Mouse (Mus musculus): ENCODE measurements around the gene Skap1. TPM values are rescaled to one million over a fixed set of nuclear protein-coding genes. Genes with fewer than 3 reads are reported as not detected.

Gene Skap1
- polyA plus RNA-seq, 1 experiment: 3.0 TPM

GRCm38 (mm10) chr11:96578551-96579283 lies 114.3 kb downstream of the Skap1 start:
- TF ChIP-seq POLR2A (IDR thresholded peaks at IDR 0.05; ENCODE audit: extremely low read depth, insufficient read depth, low read length): no peak
- no peak for TF ChIP-seq CTCF (IDR thresholded peaks at IDR 0.05; ENCODE audit: extremely low read depth, insufficient read depth, low read length)
- no peaks in the 10 kb centered on the region for H3K4me1 ChIP-seq (ENCODE audit: control insufficient read depth, insufficient read depth, low read length)

GRCm38 (mm10) chr11:96581604-96582384 lies 117.4 kb downstream of the Skap1 start:
- no peaks in the 10 kb centered on the region for H3K4me1 ChIP-seq (ENCODE audit: control insufficient read depth, insufficient read depth, low read length)
- no peak for TF ChIP-seq POLR2A (IDR thresholded peaks at IDR 0.05; ENCODE audit: extremely low read depth, insufficient read depth, low read length)
- peak; percentile 37 for TF ChIP-seq CTCF (IDR thresholded peaks at IDR 0.05; ENCODE audit: extremely low read depth, insufficient read depth, low read length)
- H3K27ac ChIP-seq (ENCODE audit: insufficient read depth, low read length): no peak overlapping the region
- no peak overlapping the region for H3K4me3 ChIP-seq (ENCODE audit: insufficient read depth, low read length)

More at GRCm38 (mm10) chr11:96578551-96579283, 114.3 kb downstream of the Skap1 start:
- no peak overlapping the region for H3K4me3 ChIP-seq (ENCODE audit: insufficient read depth, low read length)
- no peak overlapping the region for H3K27ac ChIP-seq (ENCODE audit: insufficient read depth, low read length)

- Histone ChIP-seq H3K4me3 (ENCODE audit: insufficient read depth, low read length) (no peak overlapping the region), H3K27ac (ENCODE audit: insufficient read depth, low read length) (no peak overlapping the region), H3K4me1 (ENCODE audit: control insufficient read depth, insufficient read depth, low read length) (no peaks in the 10 kb centered on the region)
- TF ChIP-seq CTCF (IDR thresholded peaks at IDR 0.05; ENCODE audit: extremely low read depth, insufficient read depth, low read length) (no peak), POLR2A (IDR thresholded peaks at IDR 0.05; ENCODE audit: extremely low read depth, insufficient read depth, low read length) (no peak)
Measured at GRCm38 (mm10) chr11:96582595-96582994, 118.2 kb downstream of the Skap1 start.

GRCm38 (mm10) chr11:96589828-96590227 lies 125.4 kb downstream of the Skap1 start:
- Histone ChIP-seq H3K27ac (ENCODE audit: insufficient read depth, low read length) (no peak overlapping the region), H3K4me3 (ENCODE audit: insufficient read depth, low read length) (no peak overlapping the region), H3K4me1 (ENCODE audit: control insufficient read depth, insufficient read depth, low read length) (no peaks in the 10 kb centered on the region)
- no peak for TF ChIP-seq POLR2A (IDR thresholded peaks at IDR 0.05; ENCODE audit: extremely low read depth, insufficient read depth, low read length)
- no peak for TF ChIP-seq CTCF (IDR thresholded peaks at IDR 0.05; ENCODE audit: extremely low read depth, insufficient read depth, low read length)

GRCm38 (mm10) chr11:96595890-96596289 lies 131.5 kb downstream of the Skap1 start:
- no peaks in the 10 kb centered on the region for H3K4me1 ChIP-seq (ENCODE audit: control insufficient read depth, insufficient read depth, low read length)
- H3K27ac ChIP-seq (ENCODE audit: insufficient read depth, low read length): no peak overlapping the region
- no peak for TF ChIP-seq POLR2A (IDR thresholded peaks at IDR 0.05; ENCODE audit: extremely low read depth, insufficient read depth, low read length)
- no peak for TF ChIP-seq CTCF (IDR thresholded peaks at IDR 0.05; ENCODE audit: extremely low read depth, insufficient read depth, low read length)
- no peak overlapping the region for H3K4me3 ChIP-seq (ENCODE audit: insufficient read depth, low read length)

GRCm38 (mm10) chr11:96596301-96596700 lies 131.9 kb downstream of the Skap1 start:
- no peak for TF ChIP-seq POLR2A (IDR thresholded peaks at IDR 0.05; ENCODE audit: extremely low read depth, insufficient read depth, low read length)
- no peak for TF ChIP-seq CTCF (IDR thresholded peaks at IDR 0.05; ENCODE audit: extremely low read depth, insufficient read depth, low read length)
- Histone ChIP-seq H3K27ac (ENCODE audit: insufficient read depth, low read length) (no peak overlapping the region), H3K4me1 (ENCODE audit: control insufficient read depth, insufficient read depth, low read length) (no peaks in the 10 kb centered on the region), H3K4me3 (ENCODE audit: insufficient read depth, low read length) (no peak overlapping the region)

- Histone ChIP-seq H3K27ac (ENCODE audit: insufficient read depth, low read length) (no peak overlapping the region), H3K4me1 (ENCODE audit: control insufficient read depth, insufficient read depth, low read length) (no peaks in the 10 kb centered on the region), H3K4me3 (ENCODE audit: insufficient read depth, low read length) (no peak overlapping the region)
- TF ChIP-seq CTCF (IDR thresholded peaks at IDR 0.05; ENCODE audit: extremely low read depth, insufficient read depth, low read length) (no peak), POLR2A (IDR thresholded peaks at IDR 0.05; ENCODE audit: extremely low read depth, insufficient read depth, low read length) (no peak)
Measured at GRCm38 (mm10) chr11:96602806-96603205, 138.4 kb downstream of the Skap1 start.

- H3K4me1 ChIP-seq (ENCODE audit: control insufficient read depth, insufficient read depth, low read length): no peaks in the 10 kb centered on the region
- no peak overlapping the region for H3K27ac ChIP-seq (ENCODE audit: insufficient read depth, low read length)
- no peak overlapping the region for H3K4me3 ChIP-seq (ENCODE audit: insufficient read depth, low read length)
- TF ChIP-seq POLR2A (IDR thresholded peaks at IDR 0.05; ENCODE audit: extremely low read depth, insufficient read depth, low read length) (no peak), CTCF (IDR thresholded peaks at IDR 0.05; ENCODE audit: extremely low read depth, insufficient read depth, low read length) (no peak)
Measured at GRCm38 (mm10) chr11:96604306-96604705, 139.9 kb downstream of the Skap1 start.

GRCm38 (mm10) chr11:96604751-96605450 lies 140.5 kb downstream of the Skap1 start:
- TF ChIP-seq CTCF (IDR thresholded peaks at IDR 0.05; ENCODE audit: extremely low read depth, insufficient read depth, low read length) (no peak), POLR2A (IDR thresholded peaks at IDR 0.05; ENCODE audit: extremely low read depth, insufficient read depth, low read length) (no peak)
- H3K4me1 ChIP-seq (ENCODE audit: control insufficient read depth, insufficient read depth, low read length): no peaks in the 10 kb centered on the region
- H3K4me3 ChIP-seq (ENCODE audit: insufficient read depth, low read length): no peak overlapping the region
- H3K27ac ChIP-seq (ENCODE audit: insufficient read depth, low read length): no peak overlapping the region
